Mouse (Mus musculus) kidney, postnatal 4 days (tissue): Measurements from ENCODE around the gene Trappc6b.
"Not testable (repeated sequence)": the region's sequence is repeated elsewhere in the genome, so short reads cannot be mapped to it uniquely, and the experiment has no call there.

Source experiments
- DNase-seq, 2 experiments: peaks; one replicate each; pipeline ENCODE4 v3.0.0; 2021; ENCODE audit warnings: mixed read lengths in 2 of 2

Gene Trappc6b

DNA sequence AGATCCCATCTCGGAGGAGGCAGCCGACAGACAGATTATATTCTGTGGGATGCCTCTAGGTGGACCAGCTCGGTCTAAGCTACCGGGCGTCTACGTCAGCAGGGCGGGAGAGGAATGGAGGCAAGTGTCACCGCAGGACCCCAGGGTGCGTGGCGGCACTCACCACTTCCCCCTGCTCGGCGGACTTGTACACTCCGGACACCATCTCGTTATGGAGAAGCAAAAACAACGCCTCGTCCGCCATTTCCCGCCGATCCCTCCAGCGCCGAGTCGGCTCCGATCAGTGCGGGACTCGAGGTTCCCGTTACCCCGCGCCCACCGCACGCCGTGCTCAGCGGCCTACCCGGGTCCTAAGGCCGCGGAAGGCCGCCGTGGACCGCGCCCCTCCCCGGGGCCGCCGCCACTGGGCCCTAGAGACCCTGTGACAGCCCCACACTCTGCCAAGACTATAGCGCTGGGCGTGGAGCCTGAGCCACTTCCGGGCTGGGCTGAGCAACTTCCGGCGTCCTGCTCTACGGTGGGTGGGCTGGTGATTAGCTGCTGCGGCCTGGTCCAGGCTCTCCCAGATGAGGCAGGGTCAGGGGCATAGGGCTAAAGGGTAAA lies at the start of gene Trappc6b:
Gene Trappc6b, minus strand, starts transcription at position 480 of the 603 bp plus-strand sequence.
- DNase-seq, result peak; percentile 86 to 91

DNA sequence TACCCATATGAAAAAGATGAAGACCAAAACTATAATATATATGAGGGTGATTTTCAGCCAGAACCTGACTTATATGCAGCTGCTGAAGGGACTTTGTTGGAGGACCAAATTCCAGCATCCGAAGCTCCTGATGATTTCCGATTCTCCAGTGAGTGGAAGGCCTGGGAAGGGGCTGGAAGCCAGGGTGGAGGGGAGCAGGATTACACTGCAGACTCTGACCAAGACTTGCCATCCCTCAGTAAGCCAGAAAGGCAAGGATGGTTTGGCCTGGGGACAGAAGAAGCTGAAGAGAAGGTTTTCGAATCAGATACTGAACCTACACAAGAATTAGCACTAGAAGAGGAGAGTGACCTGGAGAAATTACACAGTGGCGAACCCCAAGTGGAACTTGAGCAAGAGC lies 46.7 kb upstream of the Trappc6b start:
- DNase-seq, result no peak

DNA sequence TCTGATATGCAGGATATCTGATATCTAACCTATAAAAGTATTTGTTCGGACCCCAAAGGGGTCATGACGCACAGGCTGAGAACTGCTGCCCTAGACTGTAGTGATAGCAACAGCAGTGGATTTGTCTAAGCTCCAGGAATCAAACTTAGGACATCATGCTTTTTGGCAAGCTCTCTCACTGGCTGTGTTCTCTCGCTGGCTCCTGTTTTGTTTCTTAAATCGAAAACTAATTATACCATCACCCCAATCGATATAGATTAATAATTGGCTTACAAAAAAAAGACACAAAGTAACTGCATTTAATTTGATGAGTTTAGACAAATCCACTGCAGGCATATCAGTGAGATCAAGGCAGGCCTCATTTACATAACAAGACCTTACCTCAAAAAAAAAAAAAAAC lies 45.2 kb upstream of the Trappc6b start:
- DNase-seq, result no peak

DNA sequence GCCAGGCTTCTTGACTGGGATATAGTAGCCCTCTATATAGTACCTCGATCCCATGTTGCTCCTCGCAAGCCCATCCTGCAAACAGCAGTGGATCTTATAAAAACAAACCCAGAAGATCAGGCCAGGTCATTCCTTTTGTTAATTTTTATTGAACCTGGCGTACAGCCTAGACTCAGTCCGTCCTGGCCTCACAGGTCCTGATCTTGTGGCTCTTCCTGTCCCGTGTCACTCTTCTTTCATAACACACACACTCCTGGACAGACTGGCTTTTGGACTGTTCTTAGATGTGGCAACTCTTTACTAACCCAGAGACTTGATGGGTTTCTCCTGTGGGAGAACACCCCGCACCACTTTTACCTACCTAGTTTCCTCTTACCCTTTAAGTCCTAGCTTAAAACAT lies 44.6 kb upstream of the Trappc6b start:
- DNase-seq, result no peak

DNA sequence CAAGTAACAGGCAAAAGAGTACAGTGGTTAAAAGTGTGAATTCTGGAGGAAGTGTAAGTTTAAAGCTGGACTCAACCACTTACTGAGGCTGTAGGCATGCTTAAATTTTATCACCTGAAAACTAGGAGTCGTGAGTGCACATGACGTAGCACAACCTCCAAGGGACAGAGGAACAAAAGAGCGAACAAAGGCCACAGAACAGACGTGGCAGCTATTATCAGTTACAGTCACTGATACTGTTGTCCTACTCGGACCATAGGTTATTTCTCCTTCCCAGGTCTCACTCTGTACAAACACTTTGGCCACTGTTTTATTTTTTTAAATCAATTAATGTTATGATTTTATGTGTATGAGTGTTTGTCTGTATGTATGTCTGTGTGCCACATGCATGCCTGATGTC lies 43.5 kb upstream of the Trappc6b start:
- no peak for DNase-seq

DNA sequence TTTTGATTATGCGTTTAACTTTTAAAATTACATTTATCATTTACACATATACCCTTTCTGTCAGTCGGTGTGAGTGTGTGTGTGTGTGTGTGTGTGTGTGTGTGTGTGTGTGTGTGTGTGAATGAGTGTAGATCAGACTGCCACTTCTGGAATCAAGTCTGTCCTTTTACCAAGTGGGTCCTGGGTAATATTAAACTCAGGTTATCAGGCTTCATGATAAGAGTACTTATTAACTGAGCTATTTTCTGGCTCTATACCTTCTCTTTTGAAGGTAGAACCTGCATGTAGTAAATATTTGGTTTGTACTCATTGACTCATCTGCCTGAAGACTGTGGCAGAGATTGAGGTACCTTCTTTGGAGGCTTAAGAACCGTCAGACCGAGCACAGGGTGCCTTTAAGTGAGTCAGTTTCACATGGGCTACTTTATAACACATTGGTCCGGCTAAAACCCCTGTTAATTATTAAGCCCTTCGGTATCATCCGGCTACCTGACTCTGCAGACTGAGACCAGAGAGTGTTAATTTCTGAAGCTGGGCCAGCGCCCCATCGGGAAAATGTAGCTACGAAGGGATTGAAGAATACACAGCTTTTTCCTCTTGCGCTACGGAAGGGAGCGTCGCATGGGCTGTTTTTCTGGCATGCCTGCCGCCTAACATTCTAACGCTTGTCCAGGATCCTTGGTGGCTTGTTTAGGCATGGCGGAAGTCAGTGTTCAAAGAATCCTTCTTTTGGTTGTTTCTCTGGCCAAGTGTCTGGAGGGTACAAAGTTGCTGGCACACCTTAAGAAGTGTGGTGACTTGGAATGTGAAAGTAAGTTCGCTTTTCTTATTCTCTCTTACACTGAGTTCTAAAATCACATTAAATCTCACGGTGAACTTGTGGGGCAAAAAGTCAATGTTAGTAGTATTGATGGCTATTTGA lies 34.1 kb upstream of the Trappc6b start, which contains the start of gene Mia2:
Gene Mia2, plus strand, starts transcription at position 696 of the 922 bp plus-strand sequence.
- DNase-seq, result peak; percentile 36 to 62

DNA sequence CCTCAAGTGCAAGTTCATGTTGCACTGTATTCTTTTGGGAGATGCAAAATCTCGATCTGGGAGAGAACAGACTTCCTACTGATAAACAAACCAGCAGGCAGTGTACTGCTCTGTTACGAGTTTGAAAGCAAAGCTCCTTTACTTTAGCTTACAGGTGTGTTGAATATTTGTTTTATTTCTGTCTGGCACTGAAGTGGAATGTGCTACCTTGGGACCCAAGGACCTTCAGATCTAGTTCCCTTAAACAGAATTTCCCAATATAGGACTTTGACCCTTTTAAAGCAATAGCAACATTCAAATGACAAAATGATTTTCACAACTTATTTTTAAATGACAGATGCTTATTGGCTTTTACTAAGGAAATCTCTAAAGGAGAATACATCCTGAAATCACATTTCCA lies 32.3 kb upstream of the Trappc6b start:
- no peak for DNase-seq

DNA sequence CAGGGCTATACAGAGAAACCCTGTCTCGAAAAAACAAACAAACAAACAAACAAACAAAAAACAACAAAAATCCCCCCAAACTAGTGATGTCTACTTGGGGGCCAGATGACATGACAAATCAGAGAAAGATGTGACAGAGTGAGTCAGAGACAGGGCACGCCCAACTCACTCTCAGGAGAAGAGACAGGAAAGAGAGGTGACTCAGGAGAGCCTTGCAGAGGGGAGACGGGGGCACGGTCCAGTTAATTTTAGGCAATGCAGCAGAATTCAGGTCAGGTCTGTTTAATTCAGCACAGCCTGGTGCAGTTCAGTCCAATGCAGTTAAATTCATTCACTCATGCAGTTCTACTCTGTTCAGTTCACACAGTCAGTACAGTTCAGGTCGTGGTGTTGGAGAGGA lies 24.9 kb upstream of the Trappc6b start:
- no peak for DNase-seq

DNA sequence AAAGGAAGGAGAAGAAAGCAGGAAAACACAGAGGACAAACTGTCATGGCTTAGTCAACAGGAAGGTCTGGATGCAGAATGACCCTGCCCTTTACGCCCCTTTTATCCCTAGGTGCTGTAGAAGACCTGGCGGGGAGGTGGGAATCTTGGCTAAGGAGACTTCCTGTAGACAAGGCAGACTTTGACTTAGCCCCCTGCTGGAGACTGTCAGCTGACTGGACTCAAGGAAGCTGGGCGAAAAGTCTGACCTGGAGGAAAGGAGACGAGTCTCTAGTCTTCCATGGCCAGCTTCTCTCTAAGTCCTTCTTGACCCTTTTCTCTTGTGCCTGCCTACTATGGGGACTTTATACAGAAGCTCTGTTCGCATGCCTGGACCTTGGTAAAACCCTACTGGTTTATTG lies 23.2 kb upstream of the Trappc6b start:
- DNase-seq, result no peak

DNA sequence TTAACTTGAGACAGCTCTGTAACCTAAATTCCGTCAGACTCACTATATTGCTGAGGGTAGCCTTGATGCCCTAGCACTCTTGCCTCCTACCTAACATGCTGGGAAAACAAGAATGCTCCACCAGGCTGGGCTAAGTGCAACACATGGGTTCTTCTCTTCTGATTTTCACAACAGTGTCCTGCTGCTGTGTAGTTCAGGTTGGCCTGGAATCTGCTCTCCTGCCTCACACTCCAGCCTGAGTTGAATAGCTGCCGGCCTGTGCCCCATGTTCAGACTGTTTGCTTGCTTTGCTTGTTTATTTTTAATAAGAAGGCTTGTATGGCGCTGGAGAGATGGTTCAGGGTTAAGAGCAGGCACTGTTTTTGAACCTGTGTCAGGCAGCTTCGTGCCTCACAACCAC lies 19.2 kb upstream of the Trappc6b start:
- DNase-seq, result no peak

DNA sequence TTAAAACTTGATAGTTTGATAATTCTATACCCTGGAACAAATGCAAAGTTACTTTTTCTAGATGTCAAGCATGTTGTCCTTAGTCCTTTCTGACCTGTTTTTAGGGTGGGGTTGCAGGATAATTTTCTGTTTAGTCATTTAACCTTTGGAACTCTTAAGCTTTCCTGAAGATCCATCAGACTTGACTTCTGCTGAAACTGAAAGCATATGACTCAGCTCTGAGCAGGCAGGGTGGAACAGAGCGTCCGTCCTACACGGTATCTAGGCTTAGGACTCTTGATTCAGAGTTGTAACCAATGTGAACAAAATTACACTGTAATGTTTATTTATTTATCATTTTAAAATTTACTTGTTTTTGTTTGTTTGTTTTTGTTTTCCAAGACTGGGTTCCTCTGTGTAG lies 16.6 kb upstream of the Trappc6b start:
- DNase-seq, result no peak

DNA sequence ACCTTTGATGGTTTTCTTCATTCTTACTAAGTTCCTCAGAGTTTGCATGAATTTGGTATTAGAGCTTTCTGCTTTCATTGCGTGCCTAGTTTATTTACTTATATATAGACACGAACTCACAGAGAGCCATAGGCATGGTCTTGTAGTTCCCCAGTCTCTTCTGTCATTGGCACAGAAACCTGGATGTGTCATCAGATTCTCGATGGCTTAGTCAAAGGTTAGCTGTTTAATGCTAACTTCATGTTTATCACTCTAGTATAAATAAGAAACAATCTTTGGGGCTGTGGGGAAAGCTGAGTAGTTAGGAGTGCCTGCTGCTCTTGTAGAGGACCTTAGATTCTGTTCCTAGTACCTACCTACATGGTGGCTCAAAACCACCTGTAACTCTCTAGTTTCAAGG lies 15.7 kb upstream of the Trappc6b start:
- no peak for DNase-seq

DNA sequence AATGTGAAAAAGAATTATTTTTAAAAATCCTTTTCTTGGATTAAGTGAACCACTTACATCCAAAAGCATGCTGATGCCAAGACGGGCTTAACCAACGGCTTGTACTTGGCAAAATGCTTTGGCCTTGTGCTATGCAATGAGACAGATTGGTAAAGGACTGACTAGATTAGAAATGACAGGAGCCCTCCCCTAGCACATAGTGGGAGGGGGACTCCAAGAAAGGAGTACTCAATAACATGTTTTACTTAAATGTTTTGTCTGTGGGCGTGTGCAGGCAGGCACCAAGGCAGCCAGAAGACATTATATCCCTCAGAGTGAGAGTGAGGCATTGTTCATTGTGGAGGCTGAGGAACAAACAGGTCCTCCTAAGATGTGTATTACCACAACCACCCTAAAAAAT lies 12.8 kb upstream of the Trappc6b start:
- DNase-seq, result no peak

DNA sequence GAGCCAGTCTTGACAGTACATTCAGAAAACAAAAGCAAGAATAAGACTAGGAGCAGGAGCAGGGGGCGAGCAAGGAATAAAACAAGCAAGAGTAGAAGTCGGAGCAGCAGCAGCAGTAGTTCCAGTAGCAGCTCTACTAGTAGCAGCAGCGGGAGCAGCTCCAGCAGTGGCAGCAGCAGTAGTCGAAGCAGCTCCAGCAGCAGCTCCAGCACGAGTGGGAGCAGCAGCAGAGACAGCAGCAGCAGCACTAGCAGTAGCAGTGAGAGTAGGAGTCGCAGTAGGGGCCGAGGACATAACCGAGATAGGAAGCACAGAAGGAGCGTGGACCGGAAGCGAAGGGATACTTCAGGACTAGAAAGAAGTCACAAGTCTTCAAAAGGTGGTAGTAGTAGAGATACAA lies 11.0 kb upstream of the Trappc6b start:
- no peak for DNase-seq

DNA sequence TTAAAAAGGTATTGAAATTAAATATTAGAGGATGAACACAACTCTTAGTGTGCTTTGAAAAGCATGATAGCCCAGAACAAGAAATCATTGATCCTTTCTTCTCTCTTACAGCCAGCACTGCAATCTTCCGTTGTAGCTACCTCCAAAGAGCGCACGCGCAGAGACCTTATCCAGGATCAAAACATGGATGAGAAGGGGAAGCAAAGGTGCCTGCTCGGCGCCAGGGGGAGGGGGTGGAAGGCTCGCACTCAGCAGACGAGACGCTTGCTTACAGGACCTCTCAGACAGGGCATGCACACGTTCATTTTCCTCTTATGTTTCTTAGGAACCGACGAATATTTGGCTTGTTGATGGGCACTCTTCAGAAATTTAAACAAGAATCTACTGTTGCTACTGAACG lies 7.5 kb upstream of the Trappc6b start:
- DNase-seq, result no peak

DNA sequence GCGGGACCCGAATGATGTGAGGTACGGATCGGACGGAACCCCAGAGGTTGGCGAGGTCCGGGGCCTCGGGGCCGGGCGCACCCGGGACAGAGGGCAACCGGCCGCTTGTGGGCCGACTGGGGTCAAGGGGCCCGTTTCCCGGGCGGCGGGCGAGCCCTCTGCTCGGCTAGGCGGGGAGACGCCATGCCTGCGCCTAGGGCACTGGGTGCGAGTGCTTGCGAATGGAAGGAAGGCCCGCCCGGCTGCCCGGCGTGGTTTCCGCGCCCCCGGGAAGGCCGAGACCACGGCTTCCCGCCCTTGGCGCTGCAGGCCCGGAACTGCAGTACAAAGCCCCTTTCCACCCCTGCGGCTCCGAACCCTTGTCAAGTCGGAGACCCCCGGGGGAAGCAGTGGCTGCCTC lies 5.8 kb upstream of the Trappc6b start:
- DNase-seq, result no peak

DNA sequence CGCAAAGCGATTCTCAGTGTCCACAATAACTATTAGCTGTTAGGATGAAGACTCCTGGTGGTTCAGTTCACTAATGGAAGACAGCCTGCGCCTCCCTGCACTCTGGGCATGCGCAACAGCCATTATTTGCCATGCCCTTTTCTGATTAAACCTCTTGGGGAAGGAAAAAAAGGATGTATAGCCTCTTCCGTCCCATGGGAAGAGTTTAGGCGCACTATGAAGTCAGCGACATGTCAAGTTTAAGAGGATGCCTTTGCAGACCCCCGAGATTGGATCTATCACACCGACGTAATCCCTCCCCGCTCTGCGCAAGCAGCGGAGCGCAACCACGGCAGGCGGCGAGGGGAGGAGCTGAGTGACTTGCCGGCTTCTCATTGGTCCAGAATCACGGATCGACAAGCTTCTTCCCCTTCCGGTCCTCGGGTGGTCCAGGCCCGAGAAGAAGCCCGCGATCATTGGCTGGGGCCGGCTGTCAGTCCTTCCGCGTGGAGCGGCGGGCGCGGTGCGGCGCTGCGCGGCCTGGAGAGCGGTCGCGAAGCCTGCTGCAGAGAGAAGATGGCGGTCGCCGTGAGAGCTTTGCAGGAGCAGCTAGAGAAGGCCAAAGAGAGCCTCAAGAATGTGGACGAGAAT lies 5.3 kb upstream of the Trappc6b start, which contains the start of gene Pnn:
Gene Pnn, plus strand, starts transcription at position 437 of the 630 bp plus-strand sequence.
- peak; percentile 96 to 98 for DNase-seq

DNA sequence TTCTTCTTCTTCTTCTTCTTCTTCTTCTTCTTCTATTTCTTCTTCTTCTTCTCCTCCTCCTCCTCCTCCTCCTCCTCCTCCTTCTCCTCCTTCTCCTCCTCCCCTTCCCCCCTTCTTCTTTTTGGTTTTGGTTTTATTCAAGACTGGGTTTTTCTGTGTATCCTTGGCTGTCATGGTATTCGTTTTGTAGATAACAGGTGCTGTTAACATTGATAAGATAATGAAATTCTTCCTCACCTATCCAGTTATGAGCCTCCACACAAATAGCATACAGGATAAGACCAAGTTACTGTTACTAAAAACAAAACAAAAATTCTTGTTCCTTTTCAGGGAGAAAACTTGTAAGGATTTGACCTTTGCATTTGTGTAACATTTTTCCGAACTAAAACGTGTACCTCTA lies 4.5 kb upstream of the Trappc6b start:
- no peak for DNase-seq

DNA sequence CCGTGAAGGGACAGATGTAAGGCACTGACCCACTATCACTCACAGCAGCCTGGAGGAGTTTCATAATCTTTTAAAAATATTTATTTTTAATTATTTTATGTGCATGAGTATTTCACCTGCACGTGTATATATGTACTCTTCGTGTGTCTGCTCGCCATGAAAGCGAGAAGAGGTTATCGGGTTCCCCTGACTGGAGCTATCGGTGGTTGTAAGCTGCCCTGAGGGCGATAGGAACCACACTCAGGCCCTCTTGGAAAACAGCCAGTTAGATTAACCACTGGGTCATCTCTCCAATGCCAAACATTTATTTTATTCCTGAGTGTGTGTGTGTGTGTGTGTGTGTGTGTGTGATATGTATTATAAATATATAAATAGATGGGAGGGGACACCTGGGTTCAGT lies 3.6 kb upstream of the Trappc6b start:
- no peak for DNase-seq

DNA sequence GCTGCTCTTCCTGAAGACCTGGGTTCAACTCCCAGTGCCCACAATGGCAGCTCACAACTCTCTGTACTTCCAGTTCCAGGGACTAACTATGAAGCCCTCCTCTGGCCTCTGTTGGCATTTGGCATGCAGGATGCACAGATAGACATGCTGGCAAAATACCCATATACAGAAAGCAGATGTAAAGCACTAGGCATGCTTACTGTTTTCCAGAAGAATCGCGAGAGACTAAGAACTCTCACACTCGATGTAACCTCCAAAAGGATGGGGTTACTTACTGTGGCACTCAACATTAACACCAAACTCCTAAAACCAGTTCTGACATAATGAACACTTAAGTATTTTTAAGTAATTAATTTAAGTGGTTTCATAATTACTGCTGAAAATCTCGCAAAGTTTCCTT lies 950 bp downstream of the Trappc6b start:
- DNase-seq, result no peak

DNA sequence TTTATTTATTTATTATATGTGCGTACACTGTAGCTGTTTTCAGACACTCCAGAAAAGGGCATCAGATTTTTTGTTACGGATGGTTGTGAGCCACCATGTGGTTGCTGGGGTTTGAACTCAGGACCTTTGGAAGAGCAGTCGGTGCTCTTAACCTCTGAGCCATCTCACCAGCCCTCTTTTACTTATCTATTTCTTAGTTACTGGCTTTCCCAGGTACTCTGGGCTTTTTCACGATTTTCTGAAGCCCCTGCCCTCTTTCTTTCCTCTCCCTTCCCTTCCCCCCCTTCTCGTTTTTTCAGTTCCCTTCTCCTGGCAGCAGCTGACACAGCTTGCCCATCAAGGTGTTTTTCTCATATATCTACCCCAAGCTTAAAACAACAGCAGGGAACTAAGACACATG lies 3.0 kb downstream of the Trappc6b start:
- not testable (repeated sequence) for DNase-seq

DNA sequence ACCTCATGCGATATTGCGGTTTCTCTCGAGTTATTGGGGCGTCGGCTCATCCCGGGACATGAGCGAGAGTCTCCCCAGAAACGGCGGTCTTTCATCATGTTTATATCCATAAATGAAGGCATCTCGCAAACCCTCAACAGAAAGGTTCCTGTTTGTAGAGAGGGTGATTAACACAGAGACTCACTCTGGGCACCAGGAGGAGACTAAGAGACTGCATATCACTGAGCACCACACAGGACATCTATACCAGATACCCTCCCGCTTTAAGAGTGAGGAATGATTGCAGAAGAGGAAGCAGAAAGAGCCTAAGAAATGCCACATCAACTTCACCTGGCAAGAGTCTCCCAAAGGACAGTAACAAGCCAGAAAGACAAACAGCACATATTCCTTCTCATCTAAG lies 5.0 kb downstream of the Trappc6b start:
- no peak for DNase-seq

DNA sequence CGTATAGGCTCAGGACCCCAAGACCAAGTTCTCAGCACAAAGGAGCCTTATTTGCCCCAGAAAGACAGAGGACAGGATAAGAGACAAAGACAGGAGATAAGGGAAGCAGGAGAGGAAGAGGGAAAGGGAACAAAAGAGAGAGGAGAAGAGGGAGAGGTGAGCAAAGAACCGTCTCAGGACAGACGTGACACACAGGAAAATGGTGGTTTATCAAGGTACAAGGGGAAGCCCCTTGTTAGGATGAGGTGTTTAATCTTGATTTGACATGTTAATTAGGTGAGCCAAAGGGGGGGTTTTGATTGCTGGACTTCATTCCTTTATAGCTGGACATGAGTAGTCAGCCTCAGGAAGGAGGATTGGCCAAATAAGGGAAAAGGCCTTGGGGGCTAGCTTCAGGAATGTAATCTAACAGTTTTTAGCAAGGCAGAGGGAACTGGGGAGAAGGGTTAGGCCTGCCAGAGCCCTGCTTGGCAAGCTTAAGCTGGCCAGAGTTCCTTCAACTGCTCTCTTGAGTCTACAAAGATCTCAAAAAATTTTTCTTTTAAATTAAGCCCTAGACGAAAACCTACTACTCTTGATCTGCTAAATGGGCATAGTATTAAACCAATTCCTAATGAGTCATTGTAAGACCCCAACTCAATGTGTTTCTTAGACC lies 5.9 kb downstream of the Trappc6b start:
- no peak for DNase-seq
